Mouse (Mus musculus): ENCODE results near the gene Rbm8a.
"Not testable (repeated sequence)": the region's sequence is repeated elsewhere in the genome, so short reads cannot be mapped to it uniquely, and the experiment has no call there.

Gene Rbm8a

DNA sequence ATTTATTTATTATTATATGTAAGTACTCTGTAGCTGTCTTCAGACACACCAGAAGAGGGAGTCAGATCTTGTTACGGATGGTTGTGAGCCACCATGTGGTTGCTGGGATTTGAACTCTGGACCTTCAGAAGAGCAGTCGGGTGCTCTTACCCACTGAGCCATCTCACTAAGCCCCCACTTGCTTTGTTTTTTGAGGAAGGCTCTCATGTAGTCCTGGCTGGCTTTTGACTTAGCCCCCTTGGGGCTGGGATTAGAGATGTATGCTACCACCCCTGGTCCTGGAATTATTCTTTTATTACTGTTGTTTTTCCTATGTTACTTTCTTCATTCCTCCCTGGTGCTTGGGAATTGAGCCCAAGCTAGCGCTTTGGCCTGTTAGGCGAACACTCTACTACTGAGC, 23.7 kb upstream of the Rbm8a start:
- DNase-seq (ENCODE audit: low spot score): not testable (repeated sequence)

DNA sequence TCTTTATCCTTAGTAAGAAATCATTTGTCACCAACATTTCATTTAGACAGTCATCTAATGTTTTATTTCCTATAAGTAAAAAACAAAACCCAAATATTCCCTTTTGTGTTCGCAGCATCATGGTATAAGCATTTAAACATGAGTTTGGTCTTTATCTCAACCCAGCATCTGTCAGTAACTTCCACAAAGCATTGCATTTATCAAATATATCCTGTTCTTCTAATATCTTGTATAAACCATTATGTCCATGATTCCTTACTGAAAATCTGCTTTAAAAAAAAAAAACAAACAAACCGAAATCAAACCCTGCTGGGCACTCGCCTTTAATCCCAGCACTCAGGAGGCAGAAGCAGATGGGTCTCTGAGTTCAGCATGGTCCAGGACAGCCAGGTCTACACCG, 23.1 kb upstream of the Rbm8a start:
- no peak for DNase-seq (ENCODE audit: low spot score)

DNA sequence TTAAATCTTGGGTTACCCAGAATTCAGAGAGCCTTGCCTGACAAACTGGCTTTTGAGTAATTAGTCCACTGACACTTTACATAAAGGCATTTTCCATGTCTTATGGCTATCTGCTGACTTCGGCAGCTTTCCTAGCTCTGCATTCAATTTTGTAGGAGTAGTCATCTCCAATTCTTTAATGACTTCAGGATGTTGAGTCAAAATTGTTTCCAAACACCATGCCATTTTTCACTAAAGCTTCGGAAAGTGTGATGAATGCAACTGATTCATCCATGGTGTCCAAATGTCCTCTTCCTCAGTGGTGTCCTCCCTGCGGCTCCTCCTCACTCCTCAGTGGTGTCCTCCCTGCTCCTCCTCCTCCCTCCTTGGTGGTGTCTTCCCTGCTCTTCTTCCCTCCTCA, 11.8 kb upstream of the Rbm8a start:
- DNase-seq (ENCODE audit: low spot score): no peak

DNA sequence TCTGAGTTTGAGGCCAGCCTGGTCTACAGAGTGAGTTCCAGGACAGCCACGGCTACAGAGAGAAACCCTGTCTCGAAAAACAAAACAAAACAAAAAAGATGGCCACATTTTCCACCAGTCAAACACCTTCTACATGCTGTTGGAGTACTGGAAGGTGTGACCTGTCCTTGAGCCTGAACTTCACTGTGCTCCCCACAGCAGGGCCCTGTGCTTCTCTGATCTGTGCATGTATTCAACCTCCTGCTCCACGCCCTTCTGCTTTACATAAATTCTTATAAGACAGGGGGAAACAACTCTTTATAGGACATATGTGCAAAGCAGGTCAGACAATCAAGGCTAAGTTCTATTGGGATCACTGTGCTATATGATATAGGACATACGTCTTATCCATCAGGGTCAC, 6.5 kb upstream of the Rbm8a start:
- DNase-seq (ENCODE audit: low spot score): no peak

DNA sequence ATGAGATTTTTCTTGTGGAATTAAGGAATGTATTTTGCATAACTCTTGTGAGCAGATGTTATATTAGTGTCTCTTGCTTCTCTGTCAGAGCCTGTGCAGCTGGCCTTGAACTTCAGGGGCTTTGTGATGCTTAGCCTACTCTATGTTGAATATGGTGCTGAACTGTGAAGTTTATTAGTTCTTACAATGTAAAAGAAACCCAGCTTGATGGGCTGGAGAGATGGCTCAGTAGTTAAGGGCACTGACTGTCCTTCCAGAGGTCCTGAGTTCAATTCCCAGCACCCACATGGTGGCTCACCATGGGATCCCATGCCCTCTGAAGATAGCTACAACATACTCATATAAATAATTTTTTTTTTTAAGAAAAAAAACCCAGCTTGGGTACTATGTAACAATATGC, 2.3 kb downstream of the Rbm8a start:
- no peak for DNase-seq (ENCODE audit: low spot score)

DNA sequence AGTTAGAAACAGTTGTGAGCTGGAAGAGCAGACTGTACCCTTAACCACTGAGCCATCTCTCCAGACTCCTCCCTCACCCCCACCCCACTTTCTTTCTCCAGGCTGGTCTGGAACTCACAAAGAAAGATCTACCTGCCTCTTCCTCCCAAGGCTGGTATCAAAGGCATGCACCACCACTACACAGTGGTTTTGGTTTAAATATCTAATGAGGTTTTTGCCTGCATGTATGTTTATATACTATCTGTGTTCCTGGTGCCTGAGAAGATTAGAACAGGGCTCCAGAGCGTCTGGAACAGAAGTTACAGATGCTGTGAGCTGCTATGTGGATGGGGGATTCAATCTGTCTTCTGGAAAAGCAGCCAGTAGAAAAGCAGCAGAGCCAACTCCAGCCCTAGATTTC, 4.3 kb downstream of the Rbm8a start:
- no peak for DNase-seq (ENCODE audit: low spot score)

DNA sequence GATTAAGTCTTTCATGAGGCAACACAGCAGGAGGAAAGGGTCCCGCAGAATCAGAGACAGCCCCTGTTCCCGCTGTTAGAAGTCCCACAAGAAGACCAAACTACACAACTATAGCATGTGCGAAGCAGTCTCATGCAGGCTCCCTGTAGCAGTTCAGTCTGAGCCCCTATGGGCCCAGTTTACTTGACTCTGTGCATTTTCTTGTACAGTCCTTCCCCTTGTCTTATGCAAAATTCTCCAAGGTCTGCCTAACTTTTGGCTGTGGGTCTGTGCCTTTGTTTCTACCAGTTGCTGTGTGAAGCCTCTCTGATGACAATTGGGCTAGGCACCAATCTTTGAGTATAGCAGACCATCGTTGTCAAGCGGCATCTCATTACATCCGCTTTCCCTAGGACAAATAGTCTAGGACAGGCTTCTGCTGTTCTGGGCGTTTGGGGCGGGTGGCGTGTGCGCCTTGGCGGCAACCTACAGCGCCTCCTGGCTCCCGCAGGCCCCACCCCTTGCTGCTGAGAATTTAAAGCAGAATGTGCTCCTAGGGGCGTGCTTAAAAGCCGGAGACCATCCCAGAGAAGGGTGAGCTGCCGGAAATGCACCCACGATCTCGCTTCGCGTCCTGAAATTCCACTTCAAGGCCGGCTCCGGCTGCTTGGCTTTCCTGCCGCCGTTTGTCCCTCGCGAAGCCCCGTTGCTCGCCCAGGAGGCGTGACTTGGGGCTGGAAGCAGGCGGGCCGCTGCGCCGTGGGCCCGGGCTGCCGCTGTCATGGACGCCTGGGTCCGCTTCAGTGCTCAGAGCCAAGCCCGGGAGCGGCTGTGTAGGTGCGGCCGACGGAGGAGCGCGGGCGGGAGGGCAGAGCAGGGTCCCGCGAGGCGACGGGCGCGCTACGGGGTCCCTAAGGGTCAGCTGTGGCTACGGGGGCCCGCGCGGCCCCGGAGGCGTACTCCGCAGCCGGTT, 5.5 kb downstream of the Rbm8a start, which contains the start of the genes Pex11b and Gm42957:
Gene Pex11b, plus strand, starts transcription at position 449 of the 952 bp plus-strand sequence.
Gene Gm42957, plus strand, starts transcription at position 547 of the 952 bp plus-strand sequence.
- DNase-seq (ENCODE audit: low spot score): peak; percentile 71

DNA sequence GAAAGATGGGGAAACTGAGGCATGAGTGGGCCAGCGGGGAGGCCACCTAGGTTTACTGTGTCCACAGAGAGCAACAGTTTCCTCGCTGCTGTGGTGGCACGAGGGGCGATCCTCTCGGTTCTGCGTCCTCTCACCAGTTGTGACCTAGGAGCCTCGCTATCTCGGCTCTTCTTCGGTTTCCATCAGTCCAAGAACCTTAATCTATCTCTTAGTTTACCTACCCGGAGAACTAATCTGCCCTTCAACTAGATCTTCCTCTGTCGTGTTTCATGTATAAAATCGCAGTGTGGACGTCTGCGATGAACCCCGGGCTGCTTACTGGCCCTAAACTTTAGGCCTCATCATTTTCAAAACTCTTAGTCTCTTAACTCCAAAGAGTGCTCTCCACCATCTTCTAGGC, 6.2 kb downstream of the Rbm8a start:
- DNase-seq (ENCODE audit: low spot score): no peak

DNA sequence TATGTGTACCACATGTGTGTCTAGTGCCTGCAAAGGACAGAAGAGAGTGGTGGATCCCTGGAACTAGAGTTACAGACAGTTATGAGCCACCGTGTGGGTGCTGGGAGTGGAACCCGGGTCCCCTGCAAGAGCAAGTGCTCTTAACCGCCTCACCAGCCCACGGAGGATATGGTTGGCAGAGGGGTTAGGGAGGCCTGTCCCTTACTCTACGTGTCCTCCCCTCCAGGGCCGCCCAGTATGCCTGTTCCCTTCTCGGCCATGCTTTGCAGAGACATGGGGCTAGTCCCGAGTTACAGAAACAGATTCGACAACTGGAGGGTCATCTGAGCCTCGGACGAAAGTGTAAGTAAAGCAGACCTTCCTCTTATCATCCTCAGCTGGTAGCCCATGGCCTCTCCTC, 6.7 kb downstream of the Rbm8a start:
- DNase-seq (ENCODE audit: low spot score): no peak

DNA sequence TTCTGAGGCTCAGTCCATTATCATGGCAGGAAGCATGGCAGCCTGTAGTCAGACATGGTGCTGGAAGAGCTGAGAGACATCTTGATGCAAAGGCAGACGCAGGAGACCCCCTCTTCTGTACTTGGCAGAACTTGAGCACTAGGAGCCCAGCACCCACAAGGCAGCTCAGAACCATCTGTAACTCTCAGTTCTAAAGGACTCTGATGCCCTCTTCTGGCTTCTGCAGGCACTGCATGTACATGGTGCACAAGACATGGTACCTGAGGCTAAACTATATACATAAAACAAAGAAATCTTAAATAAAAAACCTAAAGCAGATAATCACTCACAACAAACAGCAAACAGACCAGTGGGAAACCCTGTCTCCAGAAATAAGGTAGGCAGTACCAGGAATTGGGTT, 9.5 kb downstream of the Rbm8a start:
- DNase-seq (ENCODE audit: low spot score): peak; percentile 21

DNA sequence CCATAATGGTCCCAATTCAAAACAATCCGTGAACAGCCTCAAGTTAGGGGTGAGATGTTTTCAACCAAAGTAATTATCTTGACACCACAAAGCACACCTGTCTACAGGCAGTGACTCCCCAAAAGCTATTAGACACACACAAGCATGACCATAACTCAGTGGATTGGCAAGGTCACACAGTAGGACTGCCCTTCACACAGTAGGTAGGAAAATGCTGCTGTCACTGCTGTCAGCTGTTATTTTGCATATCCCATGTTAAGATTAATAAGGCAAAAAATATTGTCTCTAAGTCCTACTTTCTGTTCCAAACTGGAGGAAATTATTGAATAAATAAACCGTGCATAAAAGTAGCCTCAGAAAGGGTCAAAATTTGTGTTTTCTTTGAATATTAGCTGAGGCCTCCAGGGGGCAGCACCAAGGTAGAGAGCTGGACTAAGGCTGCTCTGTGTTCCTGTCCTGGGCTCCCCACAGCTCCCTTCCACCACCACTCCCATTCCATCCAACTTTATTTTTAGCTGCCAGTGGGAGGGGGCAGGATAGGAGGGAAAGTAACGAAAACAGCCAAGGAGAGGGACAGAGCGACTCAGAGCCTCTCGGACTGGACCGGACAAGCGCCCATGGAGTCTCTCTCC, 15.4 kb downstream of the Rbm8a start, which contains the start of gene Itga10:
Gene Itga10, plus strand, starts transcription at position 567 of the 632 bp plus-strand sequence.
- DNase-seq (ENCODE audit: low spot score): no peak

DNA sequence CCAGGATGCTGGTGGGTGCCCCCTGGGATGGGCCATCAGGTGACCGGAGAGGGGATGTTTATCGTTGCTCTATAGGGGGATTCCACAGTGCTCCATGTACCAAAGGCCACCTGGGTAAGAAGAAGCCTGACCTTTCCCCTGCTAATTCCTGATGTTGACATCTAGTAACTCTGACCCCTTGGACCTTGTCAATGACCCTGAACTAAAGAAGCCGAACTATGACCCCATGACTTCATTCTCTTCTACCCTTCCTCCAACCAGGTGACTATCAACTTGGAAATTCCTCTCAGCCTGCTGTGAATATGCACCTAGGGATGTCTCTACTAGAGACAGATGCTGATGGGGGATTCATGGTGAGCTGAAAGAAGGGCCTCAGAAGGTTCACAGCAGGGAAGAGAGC, 17.6 kb downstream of the Rbm8a start:
- DNase-seq (ENCODE audit: low spot score): no peak

DNA sequence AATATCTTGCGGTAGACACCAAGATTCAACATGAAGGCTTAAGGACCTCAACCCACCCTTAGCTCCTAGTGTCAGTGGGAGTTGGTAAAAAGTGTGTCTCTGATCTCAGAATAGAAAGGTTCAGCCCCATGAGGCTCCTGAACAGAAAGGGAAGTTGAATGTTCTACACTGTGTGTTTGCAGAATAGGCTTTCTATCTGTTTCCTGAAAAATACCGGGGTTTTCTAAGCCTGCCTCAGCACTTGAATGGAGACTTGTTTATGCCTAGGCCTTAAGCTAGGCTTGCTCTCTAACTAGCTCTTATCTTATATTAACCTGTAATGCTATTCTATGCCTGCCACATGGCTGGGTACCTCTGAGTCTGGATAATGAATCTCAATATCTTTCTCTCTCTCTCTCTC, 31.2 kb downstream of the Rbm8a start:
- DNase-seq (ENCODE audit: low spot score): no peak

DNA sequence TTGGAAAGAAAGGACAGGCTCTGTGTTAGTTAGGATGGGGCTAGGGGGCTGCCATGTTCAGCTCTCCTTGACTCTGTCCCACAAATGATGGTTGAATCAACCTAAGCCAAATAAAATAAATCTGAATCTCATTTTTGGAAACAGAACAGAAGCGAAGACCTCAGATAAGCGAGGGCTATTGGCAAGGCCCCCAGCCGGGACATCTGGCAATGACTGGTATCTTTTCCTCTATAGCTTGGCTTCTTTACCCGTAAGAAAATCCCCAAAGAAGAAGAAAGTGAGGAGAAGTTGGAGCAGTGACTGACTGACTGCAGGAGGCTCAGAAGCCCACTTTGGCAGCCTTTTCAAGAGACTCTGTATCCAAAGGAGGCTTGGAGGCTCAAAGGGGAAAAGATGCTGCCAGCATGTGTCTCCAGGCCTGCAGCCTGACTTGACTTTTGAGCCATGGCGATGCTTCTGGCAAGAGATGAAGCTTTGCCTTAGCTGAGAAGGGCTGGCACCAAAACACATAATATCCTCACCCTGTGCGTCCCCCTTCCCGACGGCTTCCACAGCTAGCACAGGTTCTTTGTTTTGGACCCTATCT, 33.1 kb downstream of the Rbm8a start:
- DNase-seq (ENCODE audit: low spot score): no peak

DNA sequence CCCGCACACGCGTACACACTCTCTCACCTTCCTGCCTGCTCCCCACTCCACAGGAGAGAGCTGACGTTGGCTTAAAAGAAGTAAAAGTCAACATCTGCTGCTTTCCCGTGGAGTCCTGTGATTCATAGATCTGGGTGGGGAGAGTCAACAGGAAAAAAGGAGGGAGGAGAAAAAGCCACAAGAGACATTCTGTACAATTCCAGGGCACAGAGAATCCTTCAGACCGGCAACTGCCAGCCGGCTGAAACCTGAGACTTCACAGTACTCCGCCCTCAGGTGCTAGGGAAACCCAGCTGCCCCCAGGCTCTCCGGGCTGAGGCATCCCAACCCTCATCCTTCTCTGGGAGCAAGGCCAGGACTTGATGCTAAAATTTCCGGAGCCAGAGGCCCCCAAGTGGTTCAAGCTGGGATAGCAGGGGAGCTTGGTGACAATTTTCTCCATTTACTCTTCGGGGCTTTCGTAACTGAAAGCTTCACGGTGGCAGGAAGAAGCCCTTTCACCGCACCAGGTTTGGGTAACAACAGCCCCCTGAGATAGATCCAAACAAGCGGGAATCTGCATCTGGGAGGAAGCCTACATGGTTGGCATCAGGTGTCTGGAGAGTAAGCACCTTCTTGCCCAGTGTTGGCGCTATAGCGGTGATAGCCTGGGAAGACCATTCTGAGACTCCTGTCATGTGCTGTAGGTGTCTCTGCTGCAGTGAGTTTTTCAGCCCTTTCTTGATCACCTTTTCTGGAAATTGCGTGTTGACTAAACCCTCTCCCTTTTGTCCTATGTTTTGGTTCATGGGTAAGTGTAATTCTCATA, 33.9 kb downstream of the Rbm8a start:
- DNase-seq (ENCODE audit: low spot score): peak; percentile 67

DNA sequence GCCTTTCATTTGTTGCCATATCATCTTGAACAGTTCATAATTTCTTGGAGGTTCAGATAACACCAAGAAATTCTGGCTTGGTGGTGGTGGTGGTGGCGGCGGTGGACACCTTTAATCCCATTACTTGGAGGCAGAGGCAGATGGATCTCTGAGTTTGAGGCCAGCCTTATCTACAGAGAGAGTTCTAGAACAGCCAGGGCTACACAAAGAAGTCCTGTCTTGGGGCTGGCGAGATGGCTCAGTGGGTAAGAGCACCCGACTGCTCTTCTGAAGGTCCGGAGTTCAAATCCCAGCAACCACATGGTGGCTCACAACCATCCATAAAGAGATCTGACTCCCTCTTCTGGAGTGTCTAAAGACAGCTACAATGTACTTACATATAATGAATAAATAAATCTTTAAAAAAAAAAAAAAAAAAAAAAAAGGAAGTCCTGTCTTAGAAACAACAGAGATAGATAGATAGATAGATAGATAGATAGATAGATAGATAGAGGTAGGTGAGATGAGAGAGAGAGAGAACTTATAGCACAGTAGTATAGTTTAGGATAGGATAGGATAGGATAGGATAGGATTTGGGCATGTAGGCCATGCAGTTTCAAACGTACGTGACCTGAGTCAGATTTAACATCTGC, 36.1 kb downstream of the Rbm8a start:
- DNase-seq (ENCODE audit: low spot score): not testable (repeated sequence)

DNA sequence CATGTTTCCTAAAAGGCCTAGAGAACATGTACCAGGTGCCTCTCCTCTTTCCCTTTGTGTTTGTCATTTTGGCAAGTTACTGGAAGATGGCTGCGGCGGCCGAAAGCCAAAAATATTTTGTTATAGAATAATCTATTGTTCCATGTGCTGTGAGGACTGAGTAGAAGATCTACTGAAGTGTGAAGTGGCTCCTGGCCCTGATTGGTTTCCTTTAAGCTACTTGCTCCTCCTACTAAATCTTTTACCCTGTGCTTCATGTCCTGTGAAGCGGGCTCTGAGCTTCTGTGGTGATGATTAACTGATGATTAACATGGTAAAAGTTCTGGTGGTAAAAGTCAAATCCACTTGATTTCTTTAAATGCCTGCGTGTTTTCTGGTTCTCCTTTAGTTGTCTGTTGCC, 37.2 kb downstream of the Rbm8a start:
- DNase-seq (ENCODE audit: low spot score): no peak

DNA sequence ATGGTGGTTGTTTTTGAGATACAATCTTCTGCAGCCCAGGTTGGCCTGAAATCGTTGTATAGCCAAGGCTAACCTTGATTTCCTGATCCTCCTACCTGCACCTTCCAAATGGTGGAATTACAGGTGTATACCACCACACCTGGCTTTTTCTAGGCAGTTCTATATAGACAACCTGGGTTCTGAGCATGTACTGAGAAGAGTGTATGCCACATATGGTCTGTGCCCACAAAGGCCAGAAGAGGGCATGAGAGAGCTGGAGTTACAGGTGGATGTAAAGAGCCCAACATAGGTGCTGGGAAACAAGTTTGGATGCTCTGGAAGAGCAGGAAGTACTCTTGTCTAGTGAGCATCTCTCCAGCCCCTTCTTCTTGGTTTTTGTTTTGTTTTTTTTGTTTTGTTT, 37.6 kb downstream of the Rbm8a start:
- DNase-seq (ENCODE audit: low spot score): no peak

DNA sequence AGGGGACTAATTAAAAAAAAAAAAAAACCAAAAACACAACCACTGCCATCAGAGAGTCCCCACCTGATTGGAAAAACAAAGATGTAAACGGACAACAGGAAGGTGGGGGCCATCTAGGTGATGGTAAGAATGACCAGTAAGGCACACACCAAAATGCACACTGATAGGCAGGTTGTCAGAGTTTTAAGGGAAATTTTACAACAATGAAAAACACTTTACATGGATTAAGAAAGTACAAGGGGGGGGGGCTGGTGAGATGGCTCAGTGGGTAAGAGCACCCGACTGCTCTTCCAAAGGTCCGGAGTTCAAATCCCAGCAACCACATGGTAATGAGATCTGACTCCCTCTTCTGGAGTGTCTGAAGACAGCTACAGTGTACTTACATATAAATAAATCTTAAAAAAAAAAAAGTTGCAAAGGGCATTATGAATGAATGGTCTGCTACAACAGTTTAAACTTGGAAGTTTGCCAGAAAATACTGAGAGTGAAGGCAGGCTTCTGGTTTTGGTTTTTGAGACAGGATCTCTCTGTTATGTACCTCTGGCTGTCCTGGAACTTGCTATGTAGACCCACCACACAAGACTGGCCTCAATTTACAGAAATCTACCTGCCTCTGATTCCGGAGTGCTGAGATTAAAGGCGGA, 38.8 kb downstream of the Rbm8a start:
- no peak for DNase-seq (ENCODE audit: low spot score)

DNA sequence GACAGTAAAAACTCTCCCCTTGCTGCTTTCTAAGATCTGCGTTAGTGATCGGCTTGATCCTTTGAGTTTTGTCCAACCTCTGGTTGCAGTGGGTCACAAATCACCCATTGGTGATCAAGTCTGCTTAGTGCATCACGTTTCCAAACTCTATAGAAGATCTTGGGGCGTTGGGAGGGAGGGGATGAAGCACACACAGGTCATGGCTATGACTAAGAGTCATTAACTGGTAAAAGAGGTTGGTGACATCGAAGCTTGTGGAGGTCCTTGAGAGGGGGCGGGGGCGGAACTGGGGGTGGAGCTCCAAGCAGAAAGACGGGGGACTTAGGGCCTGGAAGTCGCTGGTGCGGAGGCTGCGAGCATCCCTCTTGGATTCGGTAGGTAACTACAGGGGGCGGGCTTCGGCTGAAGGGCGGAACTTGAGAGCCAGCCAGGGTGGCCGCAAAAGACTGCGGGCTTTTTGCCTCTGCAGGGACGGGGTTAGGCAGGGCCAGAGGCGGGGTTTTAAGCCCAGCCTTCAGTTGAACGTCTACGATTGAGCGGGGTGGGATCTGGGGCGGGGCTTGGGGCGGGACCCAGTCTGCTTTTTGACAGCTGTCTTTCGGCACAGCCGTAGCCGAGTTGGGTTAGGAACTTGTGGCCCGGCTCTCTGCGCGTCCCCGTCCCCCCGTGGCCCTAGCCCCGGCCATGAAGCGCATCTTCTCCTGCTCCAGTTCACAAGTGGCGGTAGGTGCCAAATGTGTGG, 40.2 kb downstream of the Rbm8a start, which contains the start of gene Ankrd35:
Gene Ankrd35, plus strand, starts transcription at position 405 of the 742 bp plus-strand sequence.
- peak; percentile 47 for DNase-seq (ENCODE audit: low spot score)
